Mouse (Mus musculus) CH12.LX (cell line): Measurements from ENCODE around the gene Lama4. TPM values are rescaled to one million over a fixed set of nuclear protein-coding genes. Genes with fewer than 3 reads are reported as not detected.

Experiments used
- DNase-seq: peaks from one replicate; pipeline ENCODE4 v3.0.0-alpha.2; 2013; ENCODE audit errors: extremely low read depth
- H3K27ac ChIP-seq: 2 replicates; pipeline ENCODE4 v1.5.1; 2012; ENCODE audit warnings: low read depth, mild to moderate bottlenecking, control low read depth, moderate library complexity; ENCODE audit not compliant: insufficient read depth
- H3K27me3 ChIP-seq: replicated peaks from 2 replicates; pipeline ENCODE3; 2012; ENCODE audit warnings: inconsistent platforms
- H3K36me3 ChIP-seq, 2 experiments: replicated peaks in 1 of 2; 2 replicates each; pipeline versions ENCODE3 to v1.6.1; 2012; ENCODE audit warnings: inconsistent platforms in 1 of 2, low read length in 1 of 2, mild to moderate bottlenecking in 1 of 2, mixed read lengths in 1 of 2, moderate library complexity in 1 of 2; ENCODE audit not compliant: control insufficient read depth in 1 of 2, insufficient read depth in 1 of 2
- H3K4me1 ChIP-seq, 2 experiments: 2 replicates each; pipeline ENCODE4 v1.6.1; 2012; ENCODE audit warnings: inconsistent platforms in 1 of 2, moderate library complexity in 1 of 2; ENCODE audit not compliant: insufficient read depth in 2 of 2, control insufficient read depth in 1 of 2
- H3K4me2 ChIP-seq: 2 replicates; pipeline ENCODE4 v1.6.1; 2012; ENCODE audit warnings: low read depth, mild to moderate bottlenecking, control low read depth; ENCODE audit not compliant: poor library complexity, insufficient read depth, severe bottlenecking
- H3K4me3 ChIP-seq, 3 experiments: fragments of 150-350 bp in 1 of 3; sonication (generic) in 1 of 3; replicated peaks in 1 of 3; 2 replicates each; pipeline versions ENCODE3 to v1.5.1; 2011 to 2012; ENCODE audit warnings: low read depth in 2 of 3, low read length in 2 of 3, mild to moderate bottlenecking in 2 of 3, moderate library complexity in 2 of 3, control low read depth in 1 of 3, improper control_type of control experiment in 1 of 3, inconsistent platforms in 1 of 3, mixed read lengths in 1 of 3; ENCODE audit not compliant: poor library complexity in 1 of 3
- H3K79me2 ChIP-seq: replicated peaks from 2 replicates; pipeline ENCODE4 v1.6.1; 2012; ENCODE audit warnings: mild to moderate bottlenecking, moderate library complexity; ENCODE audit not compliant: control insufficient read depth, poor library complexity, insufficient read depth, severe bottlenecking; ENCODE audit errors: extremely low read depth
- H3K9ac ChIP-seq: 2 replicates; pipeline ENCODE4 v1.6.1; 2012; ENCODE audit warnings: low read depth, mild to moderate bottlenecking, control low read depth, moderate library complexity; ENCODE audit not compliant: insufficient read depth
- H3K9me3 ChIP-seq: replicated peaks from 2 replicates; pipeline ENCODE3; 2012; ENCODE audit warnings: low read length, inconsistent platforms, mixed read lengths
- CHD2 ChIP-seq: IDR thresholded peaks from 2 replicates; pipeline ENCODE4 v1.6.1; 2011; ENCODE audit warnings: low read length, improper control_type of control experiment
- CTCF ChIP-seq, 2 experiments: IDR thresholded peaks in 1 of 2; conservative IDR thresholded peaks in 1 of 2; 2 replicates each; pipeline ENCODE4 v1.5.1; 2011 to 2012; ENCODE audit warnings: low read depth in 2 of 2, low read length in 2 of 2, improper control_type of control experiment in 1 of 2, inconsistent platforms in 1 of 2, mild to moderate bottlenecking in 1 of 2, moderate library complexity in 1 of 2
- E2F4 ChIP-seq: IDR thresholded peaks from 2 replicates; pipeline ENCODE4 v1.6.1; 2011; ENCODE audit warnings: low read depth, low read length, improper control_type of control experiment; ENCODE audit not compliant: insufficient replicate concordance
- ETS1 ChIP-seq: conservative IDR thresholded peaks from 2 replicates; pipeline ENCODE4 v1.6.1; 2012; ENCODE audit warnings: low read depth, mild to moderate bottlenecking, inconsistent platforms, low read length, improper control_type of control experiment, moderate library complexity
- GABPA ChIP-seq: IDR thresholded peaks from 2 replicates; pipeline ENCODE4 v1.6.1; 2012; ENCODE audit warnings: low read depth, low read length, improper control_type of control experiment, inconsistent platforms; ENCODE audit not compliant: insufficient replicate concordance
- HCFC1 ChIP-seq: IDR thresholded peaks from 2 replicates; pipeline ENCODE4 v1.6.1; 2012; ENCODE audit warnings: low read depth, mild to moderate bottlenecking, inconsistent platforms, low read length, improper control_type of control experiment
- JUN ChIP-seq: IDR thresholded peaks from 2 replicates; pipeline ENCODE4 v1.6.1; 2011; ENCODE audit warnings: low read depth, mild to moderate bottlenecking, low read length, improper control_type of control experiment, moderate library complexity; ENCODE audit not compliant: insufficient read depth
- JUND ChIP-seq: conservative IDR thresholded peaks from 2 replicates; pipeline ENCODE4 v1.6.1; 2011; ENCODE audit warnings: low read depth, low read length, improper control_type of control experiment
- MAFK ChIP-seq: IDR thresholded peaks from 2 replicates; pipeline ENCODE4 v1.6.1; 2011; ENCODE audit warnings: low read length, improper control_type of control experiment; ENCODE audit not compliant: insufficient replicate concordance
- MAX ChIP-seq: IDR thresholded peaks from 2 replicates; pipeline ENCODE4 v1.6.1; 2011; ENCODE audit warnings: low read length, improper control_type of control experiment
- MEF2A ChIP-seq: IDR thresholded peaks from 2 replicates; pipeline ENCODE4 v1.6.1; 2014; ENCODE audit warnings: low read depth, mild to moderate bottlenecking, inconsistent platforms, low read length, improper control_type of control experiment, borderline replicate concordance
- MYC ChIP-seq: IDR thresholded peaks from 2 replicates; pipeline ENCODE4 v1.6.1; 2011; ENCODE audit warnings: low read depth, mild to moderate bottlenecking, improper control_type of control experiment, low read length
- NELFE ChIP-seq: IDR thresholded peaks from 2 replicates; pipeline ENCODE4 v1.6.1; 2011; ENCODE audit warnings: low read depth, low read length, improper control_type of control experiment
- PAX5 ChIP-seq: IDR thresholded peaks from 2 replicates; pipeline ENCODE4 v1.6.1; 2012; ENCODE audit warnings: low read length, inconsistent platforms, mixed read lengths
- POLR2A ChIP-seq: IDR thresholded peaks from 2 replicates; pipeline ENCODE4 v1.6.1; 2011; ENCODE audit warnings: low read depth, mild to moderate bottlenecking, improper control_type of control experiment, low read length
- POLR2AphosphoS2 ChIP-seq: IDR thresholded peaks from 2 replicates; pipeline ENCODE4 v1.6.1; 2011; ENCODE audit warnings: low read depth, low read length, improper control_type of control experiment
- RAD21 ChIP-seq: IDR thresholded peaks from 2 replicates; pipeline ENCODE4 v1.6.1; 2011; ENCODE audit warnings: low read depth, mild to moderate bottlenecking, low read length, improper control_type of control experiment, moderate library complexity
- RCOR1 ChIP-seq: conservative IDR thresholded peaks from 2 replicates; pipeline ENCODE4 v1.6.1; 2012; ENCODE audit warnings: low read depth, mild to moderate bottlenecking, inconsistent platforms, low read length, improper control_type of control experiment
- SIN3A ChIP-seq: IDR thresholded peaks from 2 replicates; pipeline ENCODE4 v1.6.1; 2012; ENCODE audit warnings: low read length, improper control_type of control experiment, inconsistent platforms
- SMC3 ChIP-seq: IDR thresholded peaks from 2 replicates; pipeline ENCODE4 v1.6.1; 2011; ENCODE audit warnings: low read depth, low read length, improper control_type of control experiment
- UBTF ChIP-seq: IDR thresholded peaks from 2 replicates; pipeline ENCODE4 v1.6.1; 2012; ENCODE audit warnings: low read depth, mild to moderate bottlenecking, inconsistent platforms, low read length, improper control_type of control experiment, moderate library complexity
- USF1 ChIP-seq: IDR thresholded peaks from 2 replicates; pipeline ENCODE4 v1.6.1; 2014; ENCODE audit warnings: low read depth, mild to moderate bottlenecking, inconsistent platforms, low read length, improper control_type of control experiment
- USF2 ChIP-seq: conservative IDR thresholded peaks from 2 replicates; pipeline ENCODE4 v1.6.1; 2011; ENCODE audit warnings: low read depth, low read length, improper control_type of control experiment
- ZKSCAN1 ChIP-seq: IDR thresholded peaks from 2 replicates; pipeline ENCODE4 v1.6.1; 2012; ENCODE audit warnings: low read depth, inconsistent platforms, low read length, improper control_type of control experiment, borderline replicate concordance
- dilution Hi-C: fragments of 300-500 bp; cut with MboI; formaldehyde crosslinking; loops from 2 replicates; pipeline ENCODE4 v1.14.3; 2020; ENCODE audit warnings: low sequenced_read_pairs; ENCODE audit not compliant: extremely low pct_unique_long_range_greater_than_20kb, extremely low pct_ligation_motif_present
- in situ Hi-C: fragments of 300-500 bp; cut with MboI; formaldehyde crosslinking; loops from 3 replicates; pipeline ENCODE4 v1.14.3; 2019; ENCODE audit warnings: low sequenced_read_pairs, low pct_ligation_motif_present, low pct_unique_long_range_greater_than_20kb, mixed read lengths
- polyA plus RNA-seq: library from polyadenylated mRNA; unstranded; fragments of >175 nt; gene quantifications from 2 replicates; pipeline ENCODE4 v1.2.1, GENCODE M21; 2012; ENCODE audit warnings: low read depth; ENCODE audit not compliant: insufficient read length
- total RNA-seq, 2 experiments: library from RNA; depleted of rRNA; stranded (reverse); fragments of 300-350 nt in 1 of 2; fragments of >200 nt in 1 of 2; gene quantifications; 2 replicates each; pipeline ENCODE4 v1.2.3; 2012 to 2014

The Lama4 gene
- total and polyA plus RNA-seq, 3 experiments = 0.08 to 0.50 (median 0.19) TPM

- Histone ChIP-seq H3K4me1 (peaks cover 0 to 18% of the 10 kb centered on the region in 2 experiments; a peak in 2 of 4 replicates), H3K4me2 (no peak overlapping the region), H3K9ac (no peak overlapping the region), H3K4me3 (no peak overlapping the region), H3K27ac (no peak overlapping the region), H3K9me3 (no peaks in the 10 kb centered on the region), H3K36me3 (no peaks in the 10 kb centered on the region), H3K79me2 (no peaks in the 10 kb centered on the region)
- no peak for DNase-seq
- dilution Hi-C loops (no loop called here), in situ Hi-C loops (no loop called here)
- TF ChIP-seq USF1 = no peak
- TF ChIP-seq ETS1 = no peak
- TF ChIP-seq, all 38 proteins: peak for 0
- H3K27me3 ChIP-seq = no peaks in the 10 kb centered on the region
These were observed 144.2 kb downstream of the Lama4 start for GRCm38 (mm10) chr10:39109489-39109874.

- DNase-seq = no peak
- H3K9me3 ChIP-seq = no peaks in the 10 kb centered on the region
- no peak overlapping the region for H3K4me2 ChIP-seq
- peaks cover 2 to 7% of the 10 kb centered on the region in 2 experiments for H3K36me3 ChIP-seq
- H3K4me1 ChIP-seq = peaks cover 4 to 10% of the 10 kb centered on the region in 2 experiments; a peak in 3 of 4 replicates
- no peak overlapping the region for H3K4me3 ChIP-seq
- in situ Hi-C loops = no loop called here
- H3K27me3 ChIP-seq = no peaks in the 10 kb centered on the region
- TF ChIP-seq MAFK (no peak), USF2 (no peak), ZKSCAN1 (no peak), PAX5 (no peak), JUND (no peak), MAX (0 out of 2 replicates have a peak, but pooled peaks have one; percentile 23), CTCF (conservative IDR thresholded peaks at IDR 0.05 in 1 of 2, IDR thresholded peaks at IDR 0.05 in 1 of 2; ENCODE audit: low read depth in 2 of 2, low read length in 2 of 2) (peak in 1 of 2 experiments; percentile 50; a peak in 2 of 4 replicates), RAD21 (peak; percentile 50), MYC (0 out of 2 replicates have a peak, but pooled peaks have one; percentile 22), GABPA (no peak)
- TF ChIP-seq, all 38 proteins: peak for 4
- H3K27ac ChIP-seq = no peak overlapping the region
- H3K79me2 ChIP-seq = no peaks in the 10 kb centered on the region
- H3K9ac ChIP-seq = no peak overlapping the region
- dilution Hi-C loops = no loop called here
These were observed 156.1 kb downstream of the Lama4 start for GRCm38 (mm10) chr10:39121412-39121811.

- DNase-seq = peak; percentile 96
- peaks cover 0 to 16% of the 10 kb centered on the region in 2 experiments; a peak in 2 of 4 replicates for H3K4me1 ChIP-seq
- peaks cover 8% of the 10 kb centered on the region for H3K79me2 ChIP-seq
- peaks cover 12 to 31% of the 10 kb centered on the region in 2 experiments for H3K36me3 ChIP-seq
- H3K27ac ChIP-seq = no peak within 1 kb of the TSS
- H3K27me3 ChIP-seq = no peaks in the 10 kb centered on the region
- no peaks in the 10 kb centered on the region for H3K9me3 ChIP-seq
- peak within 1 kb of the TSS; percentile 61 for H3K4me2 ChIP-seq
- in situ Hi-C loops (no loop called here), dilution Hi-C loops (no loop called here)
- H3K9ac ChIP-seq = peak within 1 kb of the TSS; percentile 42; the same call in 1 of the 2 replicates
- H3K4me3 ChIP-seq = peak within 1 kb of the TSS; percentile 79 to 89 (median 81)
- no peak for TF ChIP-seq RCOR1
- TF ChIP-seq UBTF = no peak
- TF ChIP-seq NELFE = peak; percentile 79
- no peak for TF ChIP-seq SMC3
- TF ChIP-seq ZKSCAN1 = no peak
- no peak for TF ChIP-seq JUN
- TF ChIP-seq SIN3A = peak; percentile 70
- TF ChIP-seq CHD2 = no peak
- TF ChIP-seq MAFK = no peak
- TF ChIP-seq POLR2AphosphoS2 = peak; percentile 52; the same call in 1 of the 2 replicates
- TF ChIP-seq POLR2A = peak; percentile 85
- peak; percentile 82 for TF ChIP-seq HCFC1
- TF ChIP-seq MAX = peak; percentile 60; the same call in 1 of the 2 replicates
- no peak for TF ChIP-seq PAX5
- TF ChIP-seq MEF2A = no peak
- TF ChIP-seq E2F4 = peak; percentile 61; the same call in 1 of the 2 replicates
These were observed 168.4 kb downstream of the Lama4 start, which contains the start of the genes Fam229b and Tube1 for GRCm38 (mm10) chr10:39133462-39134310. Fam229b (minus strand) TSS chr10:39133914. Tube1 (plus strand) TSS chr10:39133976.
